Mouse (Mus musculus): ENCODE data around the gene Fos. TPM values are rescaled to one million over a fixed set of nuclear protein-coding genes. Genes with fewer than 3 reads are reported as not detected.

Gene Fos
- 177 TPM for polyA plus RNA-seq (2017; shearing (Covaris generic))

GRCm38 (mm10) chr12:85473481-85474297, at the start of gene Fos:
Fos (plus strand) TSS chr12:85473890.

Other genes with a start within 250 kb of the Fos start
- gene Mlh3, start 203.3 kb upstream of the Fos start, polyA plus RNA-seq (2017; shearing (Covaris generic)), result 3.5 TPM
- gene Acyp1, start 185.5 kb upstream of the Fos start, polyA plus RNA-seq (2017; shearing (Covaris generic)), result 21.4 TPM
- 0.13 TPM for gene Zc2hc1c, start 185.3 kb upstream of the Fos start, polyA plus RNA-seq (2017; shearing (Covaris generic))
- gene Nek9, start 134.5 kb upstream of the Fos start, polyA plus RNA-seq (2017; shearing (Covaris generic)), result 22.8 TPM
- gene Tmed10, start 99.0 kb upstream of the Fos start, polyA plus RNA-seq (2017; shearing (Covaris generic)), result 202 TPM
- gene Jdp2, start 125.1 kb downstream of the Fos start, polyA plus RNA-seq (2017; shearing (Covaris generic)), result 8.3 TPM
- gene Batf, start 212.8 kb downstream of the Fos start, polyA plus RNA-seq (2017; shearing (Covaris generic)), result 774 TPM